Mouse (Mus musculus) layer of hippocampus, postnatal 25 days (tissue): Measurements from ENCODE around the gene Tmem98. TPM values are rescaled to one million over a fixed set of nuclear protein-coding genes. Genes with fewer than 3 reads are reported as not detected.

ENCODE experiments used
- DNase-seq, 2 experiments: peaks; one replicate each; pipeline ENCODE4 v3.0.0; 2022; ENCODE audit warnings: mixed read lengths in 2 of 2, low spot score in 1 of 2; ENCODE audit errors: extremely low spot score in 1 of 2
- total RNA-seq, 2 experiments: library from RNA; stranded (reverse); gene quantifications; 2 replicates each; pipeline ENCODE4 v1.2.3; 2021

Gene Tmem98
- total RNA-seq, 2 experiments from 2014 or later: 10.3 to 11.2 TPM

- DNase-seq: no peak
Measured at GRCm38 (mm10) chr11:80789647-80790240, 20.2 kb upstream of the Tmem98 start.

- DNase-seq: no peak
Measured at GRCm38 (mm10) chr11:80790413-80790812, 19.6 kb upstream of the Tmem98 start.

- no peak for DNase-seq
Measured at GRCm38 (mm10) chr11:80791677-80792432, 18.1 kb upstream of the Tmem98 start.

- no peak for DNase-seq
Measured at GRCm38 (mm10) chr11:80793386-80793785, 16.6 kb upstream of the Tmem98 start.

- DNase-seq: no peak
Measured at GRCm38 (mm10) chr11:80794290-80794689, 15.7 kb upstream of the Tmem98 start.

- no peak for DNase-seq
Measured at GRCm38 (mm10) chr11:80795431-80795830, 14.5 kb upstream of the Tmem98 start.

- no peak for DNase-seq
Measured at GRCm38 (mm10) chr11:80799979-80800378, 10.0 kb upstream of the Tmem98 start.

- no peak for DNase-seq
Measured at GRCm38 (mm10) chr11:80802706-80803105, 7.3 kb upstream of the Tmem98 start.

- no peak for DNase-seq
Measured at GRCm38 (mm10) chr11:80808551-80809070, 1.4 kb upstream of the Tmem98 start.

GRCm38 (mm10) chr11:80809666-80809992 is 346 bp upstream of the Tmem98 start:
- no peak for DNase-seq

GRCm38 (mm10) chr11:80811156-80811555 is 1.2 kb downstream of the Tmem98 start:
- DNase-seq: no peak

- no peak for DNase-seq
Measured at GRCm38 (mm10) chr11:80815354-80815753, 5.4 kb downstream of the Tmem98 start.

- DNase-seq: peak; percentile 41 to 61
Measured at GRCm38 (mm10) chr11:80818060-80818697, 8.2 kb downstream of the Tmem98 start.

- DNase-seq: no peak
Measured at GRCm38 (mm10) chr11:80820085-80820484, 10.1 kb downstream of the Tmem98 start.

- peak in 1 of 2 experiments; percentile 20 for DNase-seq
Measured at GRCm38 (mm10) chr11:80821296-80821695, 11.3 kb downstream of the Tmem98 start.

- no peak for DNase-seq
Measured at GRCm38 (mm10) chr11:80821794-80822193, 11.8 kb downstream of the Tmem98 start.

GRCm38 (mm10) chr11:80835395-80835794 is 25.4 kb downstream of the Tmem98 start:
- DNase-seq: no peak

GRCm38 (mm10) chr11:80835841-80836240 is 25.9 kb downstream of the Tmem98 start:
- no peak for DNase-seq

- no peak for DNase-seq
Measured at GRCm38 (mm10) chr11:80838724-80839123, 28.7 kb downstream of the Tmem98 start.

- no peak for DNase-seq
Measured at GRCm38 (mm10) chr11:80843435-80843834, 33.5 kb downstream of the Tmem98 start.

- DNase-seq: no peak
Measured at GRCm38 (mm10) chr11:80845486-80845885, 35.5 kb downstream of the Tmem98 start.
